Mouse (Mus musculus): ENCODE measurements around the gene 4931417E11Rik. TPM values are rescaled to one million over a fixed set of nuclear protein-coding genes. Genes with fewer than 3 reads are reported as not detected.

4931417E11Rik gene
- polyA plus RNA-seq, 1 experiment, result not detected

GRCm38 (mm10) chr6:73427273-73427812 lies 42.1 kb downstream of the 4931417E11Rik start:
- TF ChIP-seq POLR2A (IDR thresholded peaks at IDR 0.05; ENCODE audit: borderline replicate concordance, extremely low read depth, insufficient read depth, insufficient read length, poor library complexity, severe bottlenecking), result no peak
- TF ChIP-seq CTCF (IDR thresholded peaks at IDR 0.05; ENCODE audit: borderline replicate concordance, extremely low read depth, insufficient read depth, insufficient read length), result no peak
- peak; percentile 83 for DNase-seq (ENCODE audit: low read depth)

Other genes starting within 250 kb of the 4931417E11Rik start
- gene Dnah6, start 248.0 kb downstream of the 4931417E11Rik start, polyA plus RNA-seq (2012; rRNA removed), result 0.42 and 1.0 TPM in 2 replicates
- 89.7 and 105 TPM in 2 replicates for gene Suclg1, start 221.3 kb downstream of the 4931417E11Rik start, polyA plus RNA-seq (2012; rRNA removed)